In genomic region chr1:38320126-38320970, GRCm38 (mm10) we compare ENCODE assay signal across 14 mouse cellular contexts.
DNase-seq lines count a peak whose midpoint lies in the region; ATAC-seq and TF ChIP-seq lines count a peak whose summit lies in the region.
"Had no signal": no experiment of that assay in that cellular context is flagged by ENCODE, and none has a peak within 500 bp of the region (broad histone marks: within the 10 kb centered on the region; RNA-seq: fewer than 3 reads in every experiment).

No protein-coding gene starts in this region.

- no peaks in the 10 kb centered on the region for H3K79me2 ChIP-seq in CH12.LX (replicated peaks; ENCODE audit: control insufficient read depth, extremely low read depth, insufficient read depth, poor library complexity, severe bottlenecking)

- WGBS in intestine, embryonic 14.5 days: 76% methylated on average over 16 of the region's 16 CpGs
- whole genome bisulfite sequencing in intestine, embryonic 15.5 days: 75% methylated on average over 16 of the region's 16 CpGs
- WGBS in limb, embryonic 14.5 days: 25% methylated on average over 16 of the region's 16 CpGs
- 79% methylated on average over 16 of the region's 16 CpGs for WGBS in heart, embryonic 11.5 days (ENCODE audit: insufficient replicate concordance)

- in situ Hi-C loops in CH12.LX (cut with MboI; ENCODE audit: low pct_ligation_motif_present, low pct_unique_long_range_greater_than_20kb, low sequenced_read_pairs): no loop called here

- no peaks in the 10 kb centered on the region for H3K36me3 ChIP-seq in intestine, embryonic 14.5 days (ENCODE audit: control insufficient read depth, insufficient read depth, low read length)
- no peaks in the 10 kb centered on the region for H3K36me3 ChIP-seq in intestine, embryonic 15.5 days
- H3K36me3 ChIP-seq in CH12.LX (replicated peaks in 1 of 2; ENCODE audit: control insufficient read depth in 1 of 2, insufficient read depth in 1 of 2, low read length in 1 of 2): peaks cover 0 to 54% of the 10 kb centered on the region in 2 experiments
- H3K36me3 ChIP-seq in limb, embryonic 14.5 days (ENCODE audit: control insufficient read depth, insufficient read depth, low read length): no peaks in the 10 kb centered on the region
- no peaks in the 10 kb centered on the region for H3K36me3 ChIP-seq in heart, embryonic 11.5 days (ENCODE audit: control insufficient read depth, insufficient read depth, low read length)
- H3K36me3 ChIP-seq: embryonic facial prominence, embryonic 12.5 days; midbrain, embryonic 12.5 days; neural tube, embryonic 13.5 days had no signal

- no peak overlapping the region for H3K4me2 ChIP-seq in intestine, embryonic 14.5 days (ENCODE audit: low read length)
- H3K4me2 ChIP-seq in intestine, embryonic 15.5 days (replicated peaks): no peak overlapping the region
- H3K4me2 ChIP-seq in CH12.LX (ENCODE audit: insufficient read depth, low read depth, poor library complexity, severe bottlenecking): no peak overlapping the region
- peak overlapping the region; percentile 8; the same call in 1 of the 2 replicates for H3K4me2 ChIP-seq in limb, embryonic 14.5 days (replicated peaks; ENCODE audit: low read depth, low read length, severe bottlenecking)
- H3K4me2 ChIP-seq in heart, embryonic 11.5 days: no peak overlapping the region
- H3K4me2 ChIP-seq: embryonic facial prominence, embryonic 12.5 days; midbrain, embryonic 12.5 days; neural tube, embryonic 13.5 days had no signal

- TF ChIP-seq CTCF in CH12.LX (conservative IDR thresholded peaks at IDR 0.05 in 1 of 2, IDR thresholded peaks at IDR 0.05 in 1 of 2; ENCODE audit: low read depth in 2 of 2, low read length in 2 of 2): no peak

- no peak for TF ChIP-seq RAD21 in CH12.LX (IDR thresholded peaks at IDR 0.05; ENCODE audit: low read depth, low read length)

- H3K9ac ChIP-seq in intestine, embryonic 14.5 days (ENCODE audit: low read length): no peak overlapping the region
- no peak overlapping the region for H3K9ac ChIP-seq in intestine, embryonic 15.5 days
- H3K9ac ChIP-seq in CH12.LX (ENCODE audit: insufficient read depth, low read depth): no peak overlapping the region
- no peak overlapping the region for H3K9ac ChIP-seq in limb, embryonic 14.5 days (ENCODE audit: low read depth, low read length, severe bottlenecking)
- H3K9ac ChIP-seq in heart, embryonic 11.5 days (ENCODE audit: low read depth, low read length): no peak overlapping the region
- H3K9ac ChIP-seq: embryonic facial prominence, embryonic 12.5 days; midbrain, embryonic 12.5 days; neural tube, embryonic 13.5 days had no signal

- dilution Hi-C loops in CH12.LX (cut with MboI; ENCODE audit: extremely low pct_ligation_motif_present, extremely low pct_unique_long_range_greater_than_20kb, low sequenced_read_pairs): no loop called here

- no peaks in the 10 kb centered on the region for H3K9me3 ChIP-seq in intestine, embryonic 14.5 days (ENCODE audit: control insufficient read depth, low read length)
- H3K9me3 ChIP-seq in intestine, embryonic 15.5 days: no peaks in the 10 kb centered on the region
- H3K9me3 ChIP-seq in CH12.LX (replicated peaks; ENCODE audit: low read length): no peaks in the 10 kb centered on the region
- H3K9me3 ChIP-seq in limb, embryonic 14.5 days (ENCODE audit: control insufficient read depth, low read length): no peaks in the 10 kb centered on the region
- H3K9me3 ChIP-seq in heart, embryonic 11.5 days (replicated peaks; ENCODE audit: control insufficient read depth, low read length): no peaks in the 10 kb centered on the region
- H3K9me3 ChIP-seq: embryonic facial prominence, embryonic 12.5 days; midbrain, embryonic 12.5 days; neural tube, embryonic 13.5 days had no signal

- no peaks in the 10 kb centered on the region for H3K27me3 ChIP-seq in intestine, embryonic 14.5 days (replicated peaks; ENCODE audit: control insufficient read depth, insufficient read depth, low read length)
- no peaks in the 10 kb centered on the region for H3K27me3 ChIP-seq in intestine, embryonic 15.5 days (replicated peaks)
- no peaks in the 10 kb centered on the region for H3K27me3 ChIP-seq in CH12.LX (replicated peaks)
- no peaks in the 10 kb centered on the region for H3K27me3 ChIP-seq in limb, embryonic 14.5 days (ENCODE audit: control insufficient read depth, insufficient read depth, low read length)
- no peaks in the 10 kb centered on the region for H3K27me3 ChIP-seq in heart, embryonic 11.5 days (ENCODE audit: control insufficient read depth, insufficient read depth, low read length)
- H3K27me3 ChIP-seq: embryonic facial prominence, embryonic 12.5 days; midbrain, embryonic 12.5 days; neural tube, embryonic 13.5 days had no signal

- H3K4me3 ChIP-seq in intestine, embryonic 14.5 days (ENCODE audit: low read depth, low read length): no peak overlapping the region
- no peak overlapping the region for H3K4me3 ChIP-seq in intestine, embryonic 15.5 days (replicated peaks)
- H3K4me3 ChIP-seq in CH12.LX (replicated peaks in 1 of 3; ENCODE audit: low read depth in 2 of 3, low read length in 2 of 3, poor library complexity in 1 of 3): no peak overlapping the region
- H3K4me3 ChIP-seq in limb, embryonic 14.5 days (replicated peaks; ENCODE audit: low read length): no peak overlapping the region
- H3K4me3 ChIP-seq in heart, embryonic 11.5 days (ENCODE audit: low read depth, low read length): no peak overlapping the region
- H3K4me3 ChIP-seq: embryonic facial prominence, embryonic 12.5 days; midbrain, embryonic 12.5 days; neural tube, embryonic 13.5 days had no signal

- ATAC-seq in intestine, embryonic 14.5 days (replicated peaks; ENCODE audit: low FRiP score, low TSS enrichment, low read depth): no peak
- ATAC-seq in intestine, embryonic 15.5 days: no peak
- peak; percentile 68 for ATAC-seq in limb, embryonic 14.5 days (ENCODE audit: low FRiP score, low read depth)
- no peak for ATAC-seq in heart, embryonic 11.5 days (replicated peaks; ENCODE audit: insufficient number of reproducible peaks, low FRiP score, low TSS enrichment)

- H3K27ac ChIP-seq in intestine, embryonic 14.5 days (ENCODE audit: low read depth): no peak overlapping the region
- H3K27ac ChIP-seq in intestine, embryonic 15.5 days: no peak overlapping the region
- no peak overlapping the region for H3K27ac ChIP-seq in CH12.LX (ENCODE audit: insufficient read depth, low read depth)
- H3K27ac ChIP-seq in limb, embryonic 14.5 days (replicated peaks; ENCODE audit: low read depth, low read length): no peak overlapping the region
- H3K27ac ChIP-seq in heart, embryonic 11.5 days (ENCODE audit: low read depth, low read length): no peak overlapping the region
- H3K27ac ChIP-seq: embryonic facial prominence, embryonic 12.5 days; midbrain, embryonic 12.5 days; neural tube, embryonic 13.5 days had no signal

- peak; percentile 15 for DNase-seq in intestine, embryonic 14.5 days (ENCODE audit: low spot score)
- no peak for DNase-seq in CH12.LX (ENCODE audit: extremely low read depth)
- peak; percentile 49 for DNase-seq in NIH3T3 (ENCODE audit: low read depth)
- peak; percentile 52 for DNase-seq in limb, embryonic 14.5 days (ENCODE audit: low spot score)
- DNase-seq in cerebellum, adult 9-10 months: no peak
- DNase-seq: adrenal gland, postnatal 10 days; heart, postnatal 4 days; liver; spleen, adult 18-20 months had no signal

- no peak for TF ChIP-seq EP300 in CH12.LX (IDR thresholded peaks at IDR 0.05; ENCODE audit: low read length)

- no peaks in the 10 kb centered on the region for H3K4me1 ChIP-seq in intestine, embryonic 14.5 days (replicated peaks; ENCODE audit: control insufficient read depth, insufficient read depth, low read length)
- no peaks in the 10 kb centered on the region for H3K4me1 ChIP-seq in intestine, embryonic 15.5 days (replicated peaks)
- H3K4me1 ChIP-seq in CH12.LX (ENCODE audit: control insufficient read depth in 1 of 2, insufficient read depth in 2 of 2): no peaks in the 10 kb centered on the region
- peaks cover 11% of the 10 kb centered on the region for H3K4me1 ChIP-seq in limb, embryonic 14.5 days (ENCODE audit: control insufficient read depth, insufficient read depth, low read length)
- H3K4me1 ChIP-seq in heart, embryonic 11.5 days (ENCODE audit: control insufficient read depth, insufficient read depth, low read length): no peaks in the 10 kb centered on the region

- TF ChIP-seq POLR2A in CH12.LX (IDR thresholded peaks at IDR 0.05; ENCODE audit: low read depth, low read length): no peak
- no peak for TF ChIP-seq POLR2A in limb, embryonic 14.5 days (IDR thresholded peaks at IDR 0.05; ENCODE audit: borderline replicate concordance, extremely low read depth, insufficient read depth, insufficient read length)

TF ChIP-seq in CH12.LX, 34 proteins besides CTCF, POLR2A, EP300 and RAD21:
- no peak for TF ChIP-seq HCFC1 (IDR thresholded peaks at IDR 0.05; ENCODE audit: low read depth, low read length)
- TF ChIP-seq BHLHE40 (IDR thresholded peaks at IDR 0.05; ENCODE audit: low read depth, low read length): no peak
- no peak for TF ChIP-seq JUND (conservative IDR thresholded peaks at IDR 0.05; ENCODE audit: low read depth, low read length)
- TF ChIP-seq KAT2A (IDR thresholded peaks at IDR 0.05; ENCODE audit: insufficient replicate concordance, low read length): no peak
- TF ChIP-seq CHD1 (IDR thresholded peaks at IDR 0.05; ENCODE audit: low read depth, low read length): no peak
- peak; percentile 55 for TF ChIP-seq ZNF384 (IDR thresholded peaks at IDR 0.05; ENCODE audit: low read depth, low read length)
- no peak for TF ChIP-seq UBTF (IDR thresholded peaks at IDR 0.05; ENCODE audit: low read depth, low read length)
- TF ChIP-seq MXI1 (IDR thresholded peaks at IDR 0.05; ENCODE audit: low read depth, low read length): no peak
- TF ChIP-seq ETS1 (conservative IDR thresholded peaks at IDR 0.05; ENCODE audit: low read depth, low read length): no peak

Comparison
In these comparisons a context has a peak if more than half of its experiments do, and no peak if none do; other contexts are left out.
1. DNase-seq: peak in intestine, embryonic 14.5 days (single experiment), NIH3T3 (single experiment) and limb, embryonic 14.5 days (single experiment); none in CH12.LX (single experiment) and cerebellum, adult 9-10 months (single experiment).